Mouse (Mus musculus): Measurements from ENCODE around the gene Lrch4.
A peak's percentile ranks its signal among the peaks of the same experiment; 100 is the strongest.

- TF ChIP-seq CTCF (conservative IDR thresholded peaks at IDR 0.05; ENCODE audit: low read length) (peak; percentile 72), POU5F1 (IDR thresholded peaks at IDR 0.05; ENCODE audit: borderline replicate concordance, low read length) (no peak)
Observed at GRCm38 (mm10) chr5:137584976-137585375, 43.9 kb upstream of the Lrch4 start.

Measured in E14TG2a.4 (cell line).